8 mouse cellular contexts compared by ENCODE assay signal in the genomic region with DNA sequence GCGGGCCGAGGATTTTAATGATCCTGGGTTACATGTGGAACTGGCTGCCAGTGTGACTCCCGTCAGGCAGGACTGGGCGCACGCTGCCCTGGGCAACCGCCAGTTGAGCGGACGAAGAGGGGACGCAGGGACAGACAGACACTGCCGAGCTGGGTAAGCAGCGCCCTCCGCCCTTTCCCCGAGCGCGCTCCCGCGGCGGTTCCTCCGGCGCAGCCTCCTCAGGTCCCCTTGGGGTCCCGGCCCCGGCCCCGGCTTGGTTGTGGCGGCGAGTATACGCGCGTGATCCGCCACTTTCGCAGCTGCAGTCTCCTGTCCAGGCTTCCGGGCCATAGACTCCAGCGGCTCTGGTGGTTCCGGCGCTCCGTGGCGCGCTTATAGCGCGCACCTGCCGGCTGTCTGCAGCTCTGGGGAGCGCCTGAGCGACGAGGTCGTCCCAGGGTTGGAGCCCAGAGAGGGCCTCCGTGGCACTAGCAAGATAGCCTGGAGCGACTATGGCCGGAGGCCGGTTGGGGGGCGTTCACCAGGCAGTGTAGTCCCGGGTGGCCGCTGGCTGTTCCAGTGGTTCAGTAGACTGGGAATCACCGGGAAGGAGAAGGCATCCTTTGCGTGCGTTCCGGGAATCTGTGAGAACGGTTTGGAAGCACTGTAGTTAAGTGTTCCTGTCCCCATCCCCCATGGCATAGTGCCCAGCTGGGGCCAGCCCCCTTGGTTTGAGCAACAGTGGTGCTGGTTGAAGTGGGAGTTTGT. TPM values are rescaled to one million over a fixed set of nuclear protein-coding genes. Genes with fewer than 3 reads are reported as not detected.
DNase-seq lines count a peak whose midpoint lies in the region; ATAC-seq and TF ChIP-seq lines count a peak whose summit lies in the region.

No protein-coding gene starts in this region.

- TF ChIP-seq EP300 in ES-Bruce4 (IDR thresholded peaks at IDR 0.05; ENCODE audit: insufficient read depth, low read depth, low read length) = no peak
- TF ChIP-seq EP300 in lung, postnatal 0 days (IDR thresholded peaks at IDR 0.05) = no peak

- TF ChIP-seq CTCF in ES-Bruce4 (IDR thresholded peaks at IDR 0.05; ENCODE audit: low read depth, low read length) = no peak
- TF ChIP-seq CTCF in brain, embryonic 14.5 days (IDR thresholded peaks at IDR 0.05; ENCODE audit: borderline replicate concordance, extremely low read depth, insufficient read depth, insufficient read length) = no peak
- no peak for TF ChIP-seq CTCF in lung, postnatal 0 days (IDR thresholded peaks at IDR 0.05)

- no peak overlapping the region for H3K27ac ChIP-seq in ES-Bruce4 (ENCODE audit: insufficient read depth, low read length)
- H3K27ac ChIP-seq in forebrain, embryonic 11.5 days (ENCODE audit: low read depth, low read length) = peak overlapping the region; percentile 48
- H3K27ac ChIP-seq in heart, embryonic 16.5 days (ENCODE audit: low read length) = peak overlapping the region; percentile 96
- peak overlapping the region; percentile 92 for H3K27ac ChIP-seq in lung, postnatal 0 days (ENCODE audit: low read length)

- peak; percentile 85 for DNase-seq in brain, embryonic 14.5 days (ENCODE audit: low read depth)
- peak; percentile 80 for DNase-seq in forebrain, embryonic 11.5 days (ENCODE audit: low spot score)
- peak; percentile 67 to 78 for DNase-seq in kidney, postnatal 4 days
- peak; percentile 87 for DNase-seq in lung, postnatal 0 days (ENCODE audit: low spot score)
- peak; percentile 31 for DNase-seq in ovary, postnatal 14 days (ENCODE audit: low spot score)
- peak; percentile 48 for DNase-seq in urinary bladder, postnatal 25 days (ENCODE audit: low spot score)

- H3K36me3 ChIP-seq in ES-Bruce4 (ENCODE audit: control insufficient read depth, insufficient read depth, low read length, poor library complexity, severe bottlenecking) = no peaks in the 10 kb centered on the region
- no peaks in the 10 kb centered on the region for H3K36me3 ChIP-seq in forebrain, embryonic 11.5 days (ENCODE audit: control insufficient read depth, insufficient read depth, low read length)
- H3K36me3 ChIP-seq in heart, embryonic 16.5 days (ENCODE audit: control insufficient read depth, insufficient read depth) = no peaks in the 10 kb centered on the region
- no peaks in the 10 kb centered on the region for H3K36me3 ChIP-seq in lung, postnatal 0 days (ENCODE audit: insufficient read depth, low read length)

- H3K9ac ChIP-seq in ES-Bruce4 (ENCODE audit: low read depth, poor library complexity, severe bottlenecking) = peak overlapping the region; percentile 60
- H3K9ac ChIP-seq in forebrain, embryonic 11.5 days (ENCODE audit: low read length) = peak overlapping the region; percentile 82
- peak overlapping the region; percentile 93 for H3K9ac ChIP-seq in heart, embryonic 16.5 days (ENCODE audit: low read length)
- peak overlapping the region; percentile 91 for H3K9ac ChIP-seq in lung, postnatal 0 days (replicated peaks; ENCODE audit: low read depth)

- under 1% methylated on average over 55 of the region's 56 CpGs for whole genome bisulfite sequencing in forebrain, embryonic 11.5 days
- WGBS in heart, embryonic 16.5 days = under 1% methylated on average over 55 of the region's 56 CpGs
- under 1% methylated on average over 44 of the region's 56 CpGs for WGBS in lung, postnatal 0 days

- no peaks in the 10 kb centered on the region for H3K4me1 ChIP-seq in ES-Bruce4 (ENCODE audit: control insufficient read depth, insufficient read depth, low read length)
- H3K4me1 ChIP-seq in forebrain, embryonic 11.5 days (replicated peaks; ENCODE audit: control insufficient read depth, insufficient read depth, low read length) = peaks cover 20% of the 10 kb centered on the region; the same call in 1 of the 2 replicates
- H3K4me1 ChIP-seq in heart, embryonic 16.5 days (ENCODE audit: control insufficient read depth, insufficient read depth, low read length) = peaks cover 44% of the 10 kb centered on the region
- H3K4me1 ChIP-seq in lung, postnatal 0 days (ENCODE audit: insufficient read depth, low read depth, low read length) = peaks cover 29% of the 10 kb centered on the region; the same call in 1 of the 2 replicates

- no peak for TF ChIP-seq POLR2A in ES-Bruce4 (IDR thresholded peaks at IDR 0.05; ENCODE audit: insufficient read depth, low read length)
- TF ChIP-seq POLR2A in brain, embryonic 14.5 days (IDR thresholded peaks at IDR 0.05; ENCODE audit: borderline replicate concordance, extremely low read depth, insufficient read depth, insufficient read length, poor library complexity, severe bottlenecking) = no peak

- peak; percentile 52 for ATAC-seq in forebrain, embryonic 11.5 days (replicated peaks; ENCODE audit: low FRiP score)
- ATAC-seq in heart, embryonic 16.5 days (replicated peaks; ENCODE audit: extremely low read depth, insufficient read depth, low FRiP score) = peak; percentile 44
- ATAC-seq in lung, postnatal 0 days = peak; percentile 67

- no peaks in the 10 kb centered on the region for H3K9me3 ChIP-seq in ES-Bruce4 (replicated peaks; ENCODE audit: control insufficient read depth, insufficient read depth, low read length, poor library complexity, severe bottlenecking)
- no peaks in the 10 kb centered on the region for H3K9me3 ChIP-seq in forebrain, embryonic 11.5 days (ENCODE audit: control insufficient read depth, low read length)
- H3K9me3 ChIP-seq in heart, embryonic 16.5 days (replicated peaks; ENCODE audit: control insufficient read depth, low read length) = no peaks in the 10 kb centered on the region
- H3K9me3 ChIP-seq in lung, postnatal 0 days (ENCODE audit: low read length) = no peaks in the 10 kb centered on the region

- no peaks in the 10 kb centered on the region; the same call in 1 of the 2 replicates for H3K27me3 ChIP-seq in ES-Bruce4 (ENCODE audit: control insufficient read depth, insufficient read depth, low read length, poor library complexity, severe bottlenecking)
- H3K27me3 ChIP-seq in forebrain, embryonic 11.5 days (ENCODE audit: control insufficient read depth, insufficient read depth, low read length) = no peaks in the 10 kb centered on the region
- no peaks in the 10 kb centered on the region for H3K27me3 ChIP-seq in heart, embryonic 16.5 days (ENCODE audit: control insufficient read depth, insufficient read depth, low read length)
- no peaks in the 10 kb centered on the region for H3K27me3 ChIP-seq in lung, postnatal 0 days (replicated peaks; ENCODE audit: insufficient read depth, low read length)

- peak overlapping the region; percentile 85 for H3K4me3 ChIP-seq in ES-Bruce4 (ENCODE audit: low read depth, low read length)
- peak overlapping the region; percentile 77 for H3K4me3 ChIP-seq in forebrain, embryonic 11.5 days (ENCODE audit: low read depth, low read length)
- H3K4me3 ChIP-seq in heart, embryonic 16.5 days (ENCODE audit: low read length) = peak overlapping the region; percentile 91
- H3K4me3 ChIP-seq in lung, postnatal 0 days (ENCODE audit: low read depth, low read length) = peak overlapping the region; percentile 87

- peak overlapping the region; percentile 90 for H3K4me2 ChIP-seq in forebrain, embryonic 11.5 days (ENCODE audit: low read depth, low read length, severe bottlenecking)
- H3K4me2 ChIP-seq in heart, embryonic 16.5 days (ENCODE audit: low read depth, low read length) = peak overlapping the region; percentile 92
- peak overlapping the region; percentile 85 for H3K4me2 ChIP-seq in lung, postnatal 0 days (replicated peaks; ENCODE audit: low read depth, low read length)

RNA-seq across cellular contexts. Expression of a gene that starts 2.4 kb away (rescaled TPM):
- polyA plus RNA-seq in ES-Bruce4 (2011; ENCODE audit: insufficient read depth, insufficient read length, low read depth, missing spikeins) = 1.6 and 2.2 TPM in 2 replicates
- 60.3 and 66.5 TPM in 2 replicates for polyA plus RNA-seq in brain, embryonic 14.5 days (2012; rRNA removed)
- polyA plus RNA-seq in forebrain, embryonic 11.5 days (2014; fragmentation: Nextera tagmentation; extraction: Ambion mirVana) = 19.0 and 22.5 TPM in 2 replicates
- 5.2 and 6.3 TPM in 2 replicates for polyA plus RNA-seq in heart, embryonic 16.5 days (2015; fragmentation: Nextera tagmentation; extraction: Ambion mirVana)
- polyA plus RNA-seq in lung, postnatal 0 days (2015; fragmentation: Nextera tagmentation; extraction: Ambion mirVana) = 4.5 and 5.8 TPM in 2 replicates

Comparison
In these comparisons a context has a peak if more than half of its experiments do, and no peak if none do; other contexts are left out.
1. DNase-seq: peak in every context shown above with its lines; median percentile 87 in lung, postnatal 0 days; 85 in brain, embryonic 14.5 days; 80 in forebrain, embryonic 11.5 days; 72 in kidney, postnatal 4 days; 48 in urinary bladder, postnatal 25 days; 31 in ovary, postnatal 14 days.